Mouse (Mus musculus): Measurements from ENCODE around the gene Afg1l. TPM values are rescaled to one million over a fixed set of nuclear protein-coding genes. Genes with fewer than 3 reads are reported as not detected.

Afg1l gene
- polyA plus RNA-seq, 1 experiment from 2014 or later: 9.4 TPM

DNA sequence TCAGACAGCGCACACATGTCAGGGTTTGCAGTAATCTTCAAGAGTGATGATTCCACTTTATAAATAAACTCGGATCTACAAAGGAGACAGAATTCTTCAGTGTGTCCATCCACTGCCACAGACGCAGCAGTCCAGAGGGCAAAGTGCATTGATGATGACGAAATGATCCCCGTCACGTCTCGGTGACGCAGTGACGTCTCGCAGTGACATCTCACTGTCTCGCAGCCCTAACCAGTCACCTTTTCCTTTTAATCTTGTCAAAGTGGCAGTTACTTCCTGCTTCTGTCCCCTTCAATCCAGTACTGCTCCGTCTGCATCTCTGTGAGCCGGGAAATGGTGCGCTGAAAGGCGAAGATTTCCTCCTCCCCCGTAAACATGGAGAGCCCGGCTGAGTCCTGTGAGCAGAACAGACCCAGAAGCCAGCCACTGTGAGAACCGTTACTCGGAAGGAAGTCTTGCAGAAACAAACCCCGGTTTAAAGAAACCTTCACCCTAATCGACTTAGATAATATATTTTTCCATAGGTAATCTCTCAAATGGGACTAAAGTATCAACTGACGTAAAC is 165.1 kb downstream of the Afg1l start:
- no peak overlapping the region for H3K9ac ChIP-seq (ENCODE audit: low read depth, low read length)
- no peaks in the 10 kb centered on the region for H3K27me3 ChIP-seq (replicated peaks; ENCODE audit: control insufficient read depth, insufficient read depth, low read length)
- 0 out of 2 replicates have a peak, but pooled peaks cover 3% of the 10 kb centered on the region for H3K4me1 ChIP-seq (replicated peaks; ENCODE audit: control insufficient read depth, insufficient read depth, low read length)
- WGBS: 60% methylated on average over 22 of the region's 22 CpGs
- H3K36me3 ChIP-seq (ENCODE audit: control insufficient read depth, insufficient read depth): peaks cover 31% of the 10 kb centered on the region; the same call in 1 of the 2 replicates
- ATAC-seq: no peak
- no peak for TF ChIP-seq CTCF (IDR thresholded peaks at IDR 0.05; ENCODE audit: low read depth)
- no peak overlapping the region for H3K4me3 ChIP-seq (ENCODE audit: low read depth, low read length)
- no peak overlapping the region for H3K27ac ChIP-seq (ENCODE audit: low read depth, low read length)
- H3K9me3 ChIP-seq (ENCODE audit: control insufficient read depth): no peaks in the 10 kb centered on the region
- H3K4me2 ChIP-seq (replicated peaks; ENCODE audit: low read depth): no peak overlapping the region

DNA sequence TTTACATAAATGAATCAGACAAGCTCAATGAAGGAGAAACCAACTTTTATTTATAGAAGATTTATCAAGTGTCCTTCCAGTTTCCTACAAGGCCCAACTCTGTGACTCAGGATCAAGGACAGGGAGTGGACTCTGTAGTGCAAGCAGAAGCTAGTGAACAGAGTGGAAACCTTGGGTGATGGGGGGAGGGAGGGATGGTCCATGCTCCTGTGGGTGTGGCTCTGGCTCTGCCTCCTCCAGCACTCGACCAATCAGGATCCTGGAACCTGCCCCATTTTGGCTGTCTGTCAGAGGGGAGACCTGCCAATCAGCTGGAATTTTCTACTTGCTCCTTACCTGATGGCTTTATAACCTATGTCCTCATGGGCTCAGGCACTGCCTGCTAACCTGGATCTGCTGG is 165.8 kb downstream of the Afg1l start:
- Histone ChIP-seq H3K9me3 (ENCODE audit: control insufficient read depth) (no peaks in the 10 kb centered on the region), H3K4me1 (replicated peaks; ENCODE audit: control insufficient read depth, insufficient read depth, low read length) (0 out of 2 replicates have a peak, but pooled peaks cover 3% of the 10 kb centered on the region), H3K9ac (ENCODE audit: low read depth, low read length) (no peak overlapping the region), H3K4me2 (replicated peaks; ENCODE audit: low read depth) (no peak overlapping the region), H3K36me3 (ENCODE audit: control insufficient read depth, insufficient read depth) (peaks cover 27% of the 10 kb centered on the region; the same call in 1 of the 2 replicates), H3K27ac (ENCODE audit: low read depth, low read length) (no peak overlapping the region), H3K27me3 (replicated peaks; ENCODE audit: control insufficient read depth, insufficient read depth, low read length) (no peaks in the 10 kb centered on the region), H3K4me3 (ENCODE audit: low read depth, low read length) (no peak overlapping the region)
- no peak for TF ChIP-seq CTCF (IDR thresholded peaks at IDR 0.05; ENCODE audit: low read depth)
- 63% methylated on average over 1 of the region's 1 CpGs for WGBS
- ATAC-seq: no peak

DNA sequence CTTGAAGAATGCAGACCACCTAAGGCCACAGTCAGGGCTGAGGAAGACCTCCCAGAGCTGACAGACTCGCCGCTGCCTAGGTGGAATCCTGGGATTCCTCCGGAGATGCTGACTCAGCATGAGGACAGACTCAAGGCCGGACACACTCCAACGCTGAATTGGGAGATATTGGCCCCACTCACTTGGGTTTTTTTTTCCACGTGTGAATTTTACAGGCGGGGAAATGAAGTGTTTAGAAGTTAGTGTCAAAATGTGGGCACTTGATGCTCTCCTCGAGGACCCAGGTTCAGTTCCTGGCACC is 169.7 kb downstream of the Afg1l start:
- Histone ChIP-seq H3K9ac (ENCODE audit: low read depth, low read length) (no peak overlapping the region), H3K27ac (ENCODE audit: low read depth, low read length) (no peak overlapping the region), H3K4me1 (replicated peaks; ENCODE audit: control insufficient read depth, insufficient read depth, low read length) (0 out of 2 replicates have a peak, but pooled peaks cover 3% of the 10 kb centered on the region), H3K4me3 (ENCODE audit: low read depth, low read length) (peak overlapping the region; percentile 13; the same call in 1 of the 2 replicates), H3K36me3 (ENCODE audit: control insufficient read depth, insufficient read depth) (peaks cover 5% of the 10 kb centered on the region; the same call in 1 of the 2 replicates), H3K4me2 (replicated peaks; ENCODE audit: low read depth) (peak overlapping the region; percentile 45), H3K27me3 (replicated peaks; ENCODE audit: control insufficient read depth, insufficient read depth, low read length) (no peaks in the 10 kb centered on the region), H3K9me3 (ENCODE audit: control insufficient read depth) (no peaks in the 10 kb centered on the region)
- ATAC-seq: no peak
- no peak for TF ChIP-seq CTCF (IDR thresholded peaks at IDR 0.05; ENCODE audit: low read depth)
- WGBS: 35% methylated on average over 8 of the region's 8 CpGs

DNA sequence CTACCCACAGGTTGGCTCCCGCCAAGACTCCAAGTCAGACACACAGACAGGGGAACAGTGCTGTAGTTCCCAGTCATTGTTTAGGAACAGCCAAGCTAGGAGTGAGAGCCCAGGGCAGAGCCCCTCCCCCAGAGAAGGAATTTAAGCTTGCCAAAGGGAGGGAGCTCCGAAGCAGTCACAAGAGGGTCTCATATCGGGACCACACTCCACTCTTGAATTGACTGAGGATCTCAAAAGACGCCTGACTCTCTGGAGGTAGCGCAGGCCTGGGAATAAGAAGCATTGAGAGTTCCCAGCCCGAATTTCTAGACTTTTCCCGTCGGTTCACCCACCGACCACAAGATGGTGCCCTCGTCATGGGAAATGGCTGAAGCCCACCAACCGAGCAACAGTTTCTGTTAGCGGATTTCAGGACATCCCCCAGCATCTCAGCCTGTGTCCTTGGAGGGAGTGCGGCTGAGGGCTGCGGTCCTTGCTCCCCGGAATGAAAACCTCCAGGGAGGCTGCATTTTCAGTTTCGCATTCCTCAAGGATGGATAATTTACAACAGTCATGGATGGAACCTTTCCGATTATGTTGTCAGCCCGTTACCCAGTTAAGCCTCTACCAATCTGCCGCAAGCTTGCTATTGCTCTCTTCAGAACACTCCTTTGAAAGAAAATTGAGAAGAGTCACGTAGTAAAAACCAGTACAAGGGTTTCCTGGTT is 170.2 kb downstream of the Afg1l start:
- Histone ChIP-seq H3K36me3 (ENCODE audit: control insufficient read depth, insufficient read depth) (peaks cover 5% of the 10 kb centered on the region; the same call in 1 of the 2 replicates), H3K4me3 (ENCODE audit: low read depth, low read length) (peak overlapping the region; percentile 13; the same call in 1 of the 2 replicates), H3K4me1 (replicated peaks; ENCODE audit: control insufficient read depth, insufficient read depth, low read length) (0 out of 2 replicates have a peak, but pooled peaks cover 3% of the 10 kb centered on the region), H3K27ac (ENCODE audit: low read depth, low read length) (no peak overlapping the region), H3K9me3 (ENCODE audit: control insufficient read depth) (no peaks in the 10 kb centered on the region), H3K27me3 (replicated peaks; ENCODE audit: control insufficient read depth, insufficient read depth, low read length) (no peaks in the 10 kb centered on the region), H3K9ac (ENCODE audit: low read depth, low read length) (no peak overlapping the region), H3K4me2 (replicated peaks; ENCODE audit: low read depth) (peak overlapping the region; percentile 45)
- TF ChIP-seq CTCF (IDR thresholded peaks at IDR 0.05; ENCODE audit: low read depth): peak; percentile 88
- ATAC-seq: no peak
- whole genome bisulfite sequencing: 10% methylated on average over 20 of the region's 20 CpGs

DNA sequence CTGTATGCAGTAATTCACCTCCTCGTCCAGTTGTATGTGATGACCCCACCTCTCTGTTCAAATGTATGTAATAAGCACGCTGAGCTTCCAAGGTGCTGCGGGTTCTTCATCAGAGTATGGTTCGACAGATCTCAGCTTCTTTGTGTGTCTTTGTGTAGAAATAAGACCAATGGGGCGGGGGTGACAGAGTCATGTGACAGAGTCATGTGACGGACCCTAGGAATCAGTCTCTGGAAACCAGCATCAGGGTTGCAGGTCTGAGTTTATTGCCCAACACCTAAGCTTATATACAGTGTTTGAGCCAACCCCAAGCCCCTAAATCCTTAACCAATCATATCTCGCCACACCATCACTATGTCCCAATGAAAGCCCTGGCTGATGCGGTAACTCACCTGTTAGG is 171.9 kb downstream of the Afg1l start:
- Histone ChIP-seq H3K27ac (ENCODE audit: low read depth, low read length) (no peak overlapping the region), H3K4me3 (ENCODE audit: low read depth, low read length) (no peak overlapping the region), H3K4me2 (replicated peaks; ENCODE audit: low read depth) (no peak overlapping the region), H3K36me3 (ENCODE audit: control insufficient read depth, insufficient read depth) (no peaks in the 10 kb centered on the region), H3K9me3 (ENCODE audit: control insufficient read depth) (no peaks in the 10 kb centered on the region), H3K9ac (ENCODE audit: low read depth, low read length) (no peak overlapping the region), H3K27me3 (replicated peaks; ENCODE audit: control insufficient read depth, insufficient read depth, low read length) (no peaks in the 10 kb centered on the region), H3K4me1 (replicated peaks; ENCODE audit: control insufficient read depth, insufficient read depth, low read length) (no peaks in the 10 kb centered on the region)
- WGBS: 85% methylated on average over 8 of the region's 8 CpGs
- ATAC-seq: no peak
- no peak for TF ChIP-seq CTCF (IDR thresholded peaks at IDR 0.05; ENCODE audit: low read depth)

DNA sequence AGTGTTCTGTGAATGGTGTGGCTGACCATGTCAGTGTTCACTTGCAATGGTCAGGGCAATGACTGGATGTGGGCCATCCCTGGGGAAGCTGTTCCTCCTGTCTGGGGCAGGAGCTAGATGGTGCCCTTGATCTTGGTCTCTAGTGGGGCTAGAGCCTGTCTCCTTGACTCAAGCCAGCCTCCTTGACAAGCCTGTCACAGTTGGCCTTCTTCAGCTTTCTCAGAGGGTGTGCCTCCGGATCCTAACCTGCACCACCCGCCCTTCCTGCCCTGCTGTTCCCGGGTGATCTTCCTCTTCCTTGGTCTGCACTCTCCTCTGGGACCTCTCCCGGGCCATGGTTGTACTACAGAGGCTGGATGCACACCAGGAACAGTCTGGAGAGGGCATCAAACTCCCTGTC is 177.6 kb downstream of the Afg1l start:
- H3K4me2 ChIP-seq (replicated peaks; ENCODE audit: low read depth): no peak overlapping the region
- WGBS: 58% methylated on average over 4 of the region's 4 CpGs
- no peak for ATAC-seq
- no peak overlapping the region for H3K4me3 ChIP-seq (ENCODE audit: low read depth, low read length)
- H3K4me1 ChIP-seq (replicated peaks; ENCODE audit: control insufficient read depth, insufficient read depth, low read length): no peaks in the 10 kb centered on the region
- no peaks in the 10 kb centered on the region for H3K36me3 ChIP-seq (ENCODE audit: control insufficient read depth, insufficient read depth)
- no peaks in the 10 kb centered on the region for H3K27me3 ChIP-seq (replicated peaks; ENCODE audit: control insufficient read depth, insufficient read depth, low read length)
- no peaks in the 10 kb centered on the region for H3K9me3 ChIP-seq (ENCODE audit: control insufficient read depth)
- TF ChIP-seq CTCF (IDR thresholded peaks at IDR 0.05; ENCODE audit: low read depth): no peak
- H3K9ac ChIP-seq (ENCODE audit: low read depth, low read length): no peak overlapping the region
- H3K27ac ChIP-seq (ENCODE audit: low read depth, low read length): no peak overlapping the region
